Mouse (Mus musculus) 3T3-L1 (cell line): ENCODE results near the gene Slc5a6.

Experiments
- DNase-seq: peaks from one replicate; pipeline ENCODE4 v3.0.0-alpha.2; 2015; ENCODE audit warnings: low read depth, low spot score

Gene Slc5a6

GRCm38 (mm10) chr5:31048763-31049641 lies at the start of gene Slc5a6:
Slc5a6 (minus strand) TSS chr5:31048924.
- peak; percentile 94 for DNase-seq

GRCm38 (mm10) chr5:31095711-31096480 lies 47.2 kb upstream of the Slc5a6 start:
- no peak for DNase-seq

- no peak for DNase-seq
Measured at GRCm38 (mm10) chr5:31094799-31095691, 46.3 kb upstream of the Slc5a6 start.

- DNase-seq: no peak
Measured at GRCm38 (mm10) chr5:31094100-31094798, 45.5 kb upstream of the Slc5a6 start.

- no peak for DNase-seq
Measured at GRCm38 (mm10) chr5:31093151-31094041, 44.7 kb upstream of the Slc5a6 start.

GRCm38 (mm10) chr5:31092231-31092975 lies 43.7 kb upstream of the Slc5a6 start:
- no peak for DNase-seq

GRCm38 (mm10) chr5:31087131-31087530 lies 38.4 kb upstream of the Slc5a6 start:
- peak; percentile 88 for DNase-seq

- DNase-seq: peak; percentile 28
Measured at GRCm38 (mm10) chr5:31086606-31087005, 37.9 kb upstream of the Slc5a6 start.

GRCm38 (mm10) chr5:31083949-31084348 lies 35.2 kb upstream of the Slc5a6 start:
- no peak for DNase-seq

GRCm38 (mm10) chr5:31082935-31083625 lies 34.4 kb upstream of the Slc5a6 start:
- no peak for DNase-seq

- peak; percentile 68 for DNase-seq
Measured at GRCm38 (mm10) chr5:31082355-31082754, 33.6 kb upstream of the Slc5a6 start.

GRCm38 (mm10) chr5:31081386-31081785 lies 32.7 kb upstream of the Slc5a6 start:
- peak; percentile 80 for DNase-seq

- DNase-seq: no peak
Measured at GRCm38 (mm10) chr5:31080795-31081164, 32.1 kb upstream of the Slc5a6 start.

- DNase-seq: no peak
Measured at GRCm38 (mm10) chr5:31080059-31080794, 31.5 kb upstream of the Slc5a6 start.

GRCm38 (mm10) chr5:31076346-31076745 lies 27.6 kb upstream of the Slc5a6 start:
- peak; percentile 65 for DNase-seq

- DNase-seq: no peak
Measured at GRCm38 (mm10) chr5:31073176-31073575, 24.5 kb upstream of the Slc5a6 start.

GRCm38 (mm10) chr5:31071821-31072220 lies 23.1 kb upstream of the Slc5a6 start:
- DNase-seq: no peak

GRCm38 (mm10) chr5:31071059-31071458 lies 22.3 kb upstream of the Slc5a6 start:
- no peak for DNase-seq
